Mouse (Mus musculus) megakaryocyte progenitor cell, adult 5-6 weeks (primary cell): ENCODE measurements around the gene Ciao2b. TPM values are rescaled to one million over a fixed set of nuclear protein-coding genes. Genes with fewer than 3 reads are reported as not detected.

Experiments
- ATAC-seq: replicated peaks from 2 replicates; pipeline ENCODE4 v1.8.0; 2016; ENCODE audit warnings: mild to moderate bottlenecking, moderate TSS enrichment, inconsistent platforms; ENCODE audit not compliant: poor library complexity
- total RNA-seq, 2 experiments: library from RNA; stranded (forward) in 1 of 2; stranded (reverse) in 1 of 2; fragments of 157-497, 149-512 nt in 1 of 2; fragments of 200-1000 nt in 1 of 2; gene quantifications; 2 replicates each; pipeline versions ENCODE4 v1.2.3 to v1.2.4; 2015 to 2017

Gene Ciao2b
- total RNA-seq, 2 experiments from 2014 or later, result 15.7 to 20.7 TPM

DNA sequence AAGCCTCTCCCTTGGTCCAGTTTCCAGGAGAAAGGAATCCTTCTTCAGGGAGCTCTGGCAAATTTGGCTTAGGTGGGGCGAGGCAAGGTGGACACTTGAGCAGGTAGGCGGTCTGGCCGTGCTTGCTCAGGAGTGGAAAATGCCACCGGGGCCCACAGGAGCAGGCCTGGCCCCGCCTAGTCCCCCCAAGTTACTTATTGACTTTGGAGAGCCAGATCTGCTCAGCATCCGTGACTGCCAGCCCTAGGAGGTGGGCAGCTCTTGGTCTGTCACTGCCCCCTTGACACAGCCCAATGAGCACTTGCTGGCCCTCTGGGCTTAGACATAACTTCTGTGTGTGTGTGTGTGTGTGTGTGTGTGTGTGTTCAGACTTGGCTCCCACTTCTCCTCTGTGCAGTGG, 17.6 kb downstream of the Ciao2b start, which contains the start of gene Cdh16:
Gene Cdh16, minus strand, starts transcription at position 236 of the 400 bp plus-strand sequence.
- no peak for ATAC-seq

DNA sequence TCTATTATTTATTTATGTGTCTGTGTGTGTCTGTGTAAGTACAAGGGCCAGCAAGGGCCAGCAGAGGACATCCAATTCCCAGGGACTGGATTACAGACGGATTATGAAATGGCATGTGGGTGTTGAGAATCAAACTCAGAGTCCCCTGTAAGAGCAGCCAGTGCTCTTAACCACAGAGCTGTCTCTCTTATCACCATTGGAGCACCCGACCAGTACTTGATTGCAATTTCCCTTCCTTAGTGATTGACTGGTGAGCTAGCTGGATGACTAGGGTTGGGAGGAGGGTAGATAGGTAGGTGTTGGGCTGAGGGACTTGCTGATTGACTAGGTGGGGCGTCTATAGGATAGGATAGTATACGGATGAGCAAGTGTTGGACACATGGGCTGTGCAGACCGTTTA, 21.0 kb downstream of the Ciao2b start:
- ATAC-seq, result peak; percentile 35; the same call in 1 of the 2 replicates

DNA sequence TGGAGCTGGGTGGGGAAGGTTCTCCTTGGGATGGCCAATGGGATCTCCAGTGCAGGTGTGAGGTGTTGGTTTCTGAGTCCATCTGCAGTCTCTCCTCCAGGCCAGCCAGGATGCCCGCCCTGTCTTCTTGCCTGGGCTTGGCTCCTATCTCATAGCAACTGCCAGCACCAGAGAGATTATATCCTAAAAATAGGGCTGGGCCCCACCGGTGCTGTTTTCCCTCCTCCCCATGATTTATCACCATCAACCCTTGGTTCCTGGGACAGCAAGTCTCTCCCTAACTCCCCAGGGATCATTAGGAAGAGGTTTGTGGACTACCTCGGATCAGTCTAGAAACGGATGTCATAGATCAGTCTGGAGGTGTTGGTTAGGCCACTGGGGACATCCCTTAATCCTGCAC, 28.6 kb downstream of the Ciao2b start:
- no peak for ATAC-seq

DNA sequence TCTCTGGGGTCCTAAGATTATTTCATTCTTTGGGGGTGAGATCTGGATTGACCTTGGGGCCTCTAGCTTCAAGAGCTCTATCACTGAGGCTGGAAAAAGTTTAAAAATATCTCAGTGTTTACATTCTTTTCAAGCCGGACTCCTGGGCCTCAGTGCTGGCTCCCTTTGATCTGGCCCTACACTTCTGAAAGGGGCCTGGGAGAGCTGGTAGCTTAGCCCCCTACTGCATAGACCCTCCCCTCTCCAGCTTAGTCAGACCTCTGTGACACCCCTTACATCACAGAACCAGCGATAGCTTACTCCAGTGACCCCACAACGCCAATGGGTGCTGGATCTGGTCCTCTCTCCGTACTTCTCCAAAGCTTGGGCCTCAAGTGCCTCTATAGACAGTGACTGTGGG, 30.2 kb downstream of the Ciao2b start:
- ATAC-seq, result no peak

DNA sequence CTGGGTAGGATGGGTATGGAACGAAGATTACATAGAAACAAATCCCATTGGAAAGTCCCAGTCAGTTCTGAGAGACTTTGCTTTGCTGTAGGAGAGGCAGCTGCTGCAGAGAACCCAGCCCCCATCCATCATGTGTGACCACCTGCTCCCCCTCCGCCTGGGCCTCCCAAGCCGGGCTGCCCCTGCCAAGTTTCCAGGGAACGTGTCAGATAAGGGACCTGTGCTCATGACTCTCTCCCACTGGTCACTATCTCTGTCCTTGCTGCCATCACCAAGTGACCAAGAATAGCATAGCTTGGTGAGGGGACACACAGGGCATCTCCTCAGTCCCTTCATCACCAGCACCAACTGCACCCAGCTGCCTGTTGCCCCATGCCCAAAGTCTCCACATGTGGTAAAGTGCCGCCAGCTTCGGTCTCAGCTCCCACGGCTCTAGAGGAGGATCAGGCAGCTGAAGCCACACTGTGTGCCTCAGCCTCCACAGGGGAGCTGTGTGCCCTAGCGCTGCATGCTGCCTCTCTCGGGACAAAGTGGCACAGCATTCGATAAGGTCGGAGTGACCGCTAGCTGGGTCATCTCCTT, 31.5 kb downstream of the Ciao2b start:
- no peak for ATAC-seq

DNA sequence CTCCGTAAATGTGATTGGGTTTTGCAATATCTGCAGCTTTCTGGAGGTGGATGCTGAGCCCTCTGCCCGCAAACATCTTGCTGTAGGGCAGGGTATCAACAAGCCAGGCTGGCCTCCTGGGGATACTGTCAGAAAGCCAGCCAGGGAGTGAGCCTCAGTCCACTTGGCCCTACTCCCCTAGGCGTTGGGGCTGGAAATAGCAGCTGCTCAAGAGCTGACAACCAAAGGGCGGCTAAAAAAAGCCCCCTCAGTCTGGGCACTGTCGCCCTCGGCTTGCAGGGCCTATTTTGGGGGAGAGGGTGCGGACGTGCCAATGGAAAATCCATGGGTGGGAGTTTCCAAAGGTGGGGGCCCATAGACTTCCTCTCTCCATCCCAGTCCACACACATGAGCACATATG, 32.5 kb downstream of the Ciao2b start:
- no peak for ATAC-seq

DNA sequence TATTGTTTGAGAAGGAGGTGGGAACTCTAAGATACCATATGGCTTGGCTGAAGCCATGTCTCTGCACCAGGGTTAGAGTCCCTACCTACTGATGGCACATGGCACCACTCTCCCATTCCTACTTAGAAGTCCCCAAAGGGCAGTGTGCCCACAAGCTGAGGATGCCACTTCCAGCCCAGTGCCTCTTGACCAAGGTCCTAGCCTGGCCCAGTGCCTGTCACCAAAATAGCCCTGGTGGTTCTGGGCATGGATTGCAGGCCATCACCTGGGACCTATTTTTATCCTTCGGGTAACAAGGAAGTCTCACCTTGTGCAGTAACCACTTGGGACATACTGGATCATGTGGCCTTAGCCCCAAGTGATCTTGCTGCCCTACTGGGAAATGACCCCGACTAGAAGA, 33.8 kb downstream of the Ciao2b start:
- ATAC-seq, result no peak

DNA sequence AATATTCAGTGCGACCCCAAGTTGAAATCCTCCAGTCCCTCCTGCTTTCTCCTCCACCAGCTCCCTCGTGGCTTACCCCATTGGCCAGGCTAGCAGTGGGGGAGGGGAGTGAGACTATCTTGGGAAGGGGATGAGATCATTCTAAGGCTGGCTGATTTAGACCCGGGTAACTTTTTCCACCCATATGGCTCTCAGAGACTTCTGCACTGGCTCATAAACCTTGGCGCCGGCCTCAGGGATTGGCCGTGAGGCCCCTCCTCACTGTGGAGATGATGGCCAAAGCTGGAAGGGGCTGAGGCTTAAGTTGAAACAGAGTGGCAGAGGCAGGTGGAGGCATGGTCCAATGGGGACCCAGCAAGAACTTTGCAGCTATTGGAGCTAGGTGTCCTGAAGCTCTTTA, 35.4 kb downstream of the Ciao2b start:
- no peak for ATAC-seq

DNA sequence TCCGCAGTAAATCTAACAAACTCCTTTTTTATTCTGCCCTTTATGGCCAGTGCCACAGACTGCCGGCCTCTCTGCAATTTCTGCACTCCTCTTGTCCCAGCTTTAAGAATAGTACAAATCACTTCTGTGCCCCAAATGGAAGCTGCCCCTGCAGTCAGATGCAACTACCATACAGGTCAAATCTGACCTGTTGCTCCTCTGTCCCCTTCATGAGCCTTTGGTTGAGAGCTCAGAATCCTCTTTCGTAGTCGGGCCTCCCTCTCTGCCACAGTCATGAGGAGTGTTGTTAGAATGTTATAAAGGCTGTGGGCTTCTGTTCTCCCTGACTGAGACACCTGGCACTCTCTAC, 38.5 kb downstream of the Ciao2b start:
- no peak for ATAC-seq

DNA sequence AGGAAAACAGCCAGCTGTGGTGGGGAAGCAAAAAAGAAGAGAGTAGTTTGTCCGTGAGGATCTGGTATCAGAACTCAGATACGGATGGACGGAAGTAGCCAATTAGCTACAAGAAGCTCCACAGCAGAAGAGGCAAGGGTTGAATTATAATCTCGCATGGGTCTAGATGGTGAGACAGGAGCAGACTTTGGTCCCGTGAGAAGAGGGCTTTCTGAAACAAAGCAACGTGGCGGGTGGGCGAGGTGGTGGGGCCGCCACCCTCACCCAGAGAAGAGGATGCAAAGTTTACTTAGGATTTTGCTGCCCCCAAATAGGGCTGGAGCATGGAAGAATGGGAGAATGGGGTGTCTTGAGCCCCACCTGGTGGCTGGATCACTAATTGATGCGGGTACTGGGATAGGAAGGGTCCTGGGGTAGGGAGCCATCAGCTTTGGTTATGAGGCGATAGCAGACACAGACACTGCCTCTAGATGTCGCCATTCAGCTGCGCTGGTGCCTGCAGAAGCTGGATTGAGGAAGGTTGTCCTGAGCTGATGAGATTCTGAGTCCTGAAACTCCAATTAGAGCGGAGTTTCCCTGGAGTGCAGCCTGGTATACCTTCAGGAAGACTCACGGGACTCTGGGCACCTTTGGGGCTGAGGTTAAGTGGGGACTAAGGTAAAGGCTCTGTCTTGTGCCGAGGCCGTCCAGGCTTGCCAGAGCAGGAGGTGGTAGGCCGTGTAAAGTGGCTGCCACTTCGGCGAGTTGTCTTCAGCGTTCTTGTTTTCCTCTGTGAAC, 39.1 kb downstream of the Ciao2b start:
- peak; percentile 100 for ATAC-seq

DNA sequence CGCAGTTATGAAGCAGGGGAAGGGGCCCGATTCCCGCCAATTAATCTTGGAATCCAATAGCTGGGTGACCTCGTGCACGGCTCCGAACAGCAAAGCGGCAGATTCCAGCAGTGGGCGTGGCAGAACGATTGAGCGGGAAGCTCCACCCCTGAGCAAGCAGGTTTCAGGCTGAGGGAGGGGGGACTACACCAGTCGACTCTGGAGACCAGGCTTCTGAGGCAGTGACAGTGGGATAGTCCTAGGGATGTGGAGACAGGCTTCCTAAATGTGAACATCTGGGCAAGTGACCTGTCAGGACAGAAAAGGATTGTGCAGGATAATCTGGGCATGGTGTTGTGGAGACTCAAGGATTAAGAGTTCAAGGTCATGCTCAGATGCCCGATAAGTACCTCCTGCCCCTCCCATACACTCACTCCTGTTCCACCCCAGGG, 39.8 kb downstream of the Ciao2b start:
- ATAC-seq, result no peak; the same call in 1 of the 2 replicates

DNA sequence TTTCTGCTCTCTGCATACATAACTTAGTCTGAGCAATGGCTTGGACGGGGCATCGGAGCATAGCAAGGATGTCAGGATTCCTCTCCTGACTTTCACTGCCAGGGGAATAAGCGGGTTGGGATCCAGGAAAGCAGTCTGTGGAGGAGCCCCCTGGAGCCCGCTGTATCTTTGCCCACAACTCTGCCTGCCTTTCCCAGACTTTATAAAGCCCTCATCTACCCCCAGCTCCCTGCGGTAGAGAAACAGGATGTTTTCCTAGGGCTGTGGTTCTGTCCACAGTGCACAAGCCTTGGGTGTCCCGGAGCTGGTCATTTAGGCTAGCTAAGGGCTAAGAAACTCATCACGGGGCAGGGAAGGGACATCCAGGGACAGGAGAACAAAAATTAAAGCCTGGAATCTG, 40.4 kb downstream of the Ciao2b start:
- no peak for ATAC-seq

DNA sequence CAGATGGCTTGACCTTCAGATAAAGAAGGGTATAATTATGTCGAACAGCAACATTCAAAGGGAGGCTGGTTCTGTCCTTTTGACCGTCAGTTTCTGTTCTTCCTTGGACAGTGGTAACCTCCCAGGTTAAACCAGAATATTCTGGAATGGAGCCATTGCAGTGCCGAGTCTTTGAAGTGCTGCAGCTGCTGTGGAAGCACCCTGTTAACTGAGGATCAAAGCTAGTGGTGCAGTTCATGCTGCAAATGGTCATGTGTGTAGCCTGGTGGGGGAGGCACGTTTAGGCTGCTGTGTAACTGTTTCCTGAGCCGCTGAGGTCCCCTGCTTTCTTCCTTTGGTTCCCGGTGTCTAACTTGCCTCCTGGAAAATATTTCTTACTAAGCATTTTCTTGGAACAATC, 43.3 kb downstream of the Ciao2b start:
- no peak for ATAC-seq

DNA sequence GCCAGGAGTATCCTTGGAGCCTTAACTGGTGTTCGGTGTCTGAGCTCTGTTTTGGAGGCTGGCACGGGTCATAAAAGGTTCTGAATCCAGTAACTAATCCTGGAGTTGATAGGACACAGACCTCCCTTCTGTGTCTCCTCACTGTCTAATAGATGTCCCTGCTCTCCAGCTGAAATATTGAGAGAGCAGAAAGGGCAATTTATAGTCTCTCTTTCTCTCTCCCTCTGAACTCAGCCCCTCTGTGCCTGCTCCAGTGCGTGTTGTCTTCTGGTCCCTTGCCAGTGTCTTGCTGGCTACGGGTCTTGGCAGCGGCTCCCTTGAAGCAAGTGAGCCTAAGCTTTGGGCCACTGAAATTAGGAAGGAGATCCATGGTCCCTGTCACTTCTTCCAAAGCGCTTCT, 44.1 kb downstream of the Ciao2b start:
- no peak for ATAC-seq

DNA sequence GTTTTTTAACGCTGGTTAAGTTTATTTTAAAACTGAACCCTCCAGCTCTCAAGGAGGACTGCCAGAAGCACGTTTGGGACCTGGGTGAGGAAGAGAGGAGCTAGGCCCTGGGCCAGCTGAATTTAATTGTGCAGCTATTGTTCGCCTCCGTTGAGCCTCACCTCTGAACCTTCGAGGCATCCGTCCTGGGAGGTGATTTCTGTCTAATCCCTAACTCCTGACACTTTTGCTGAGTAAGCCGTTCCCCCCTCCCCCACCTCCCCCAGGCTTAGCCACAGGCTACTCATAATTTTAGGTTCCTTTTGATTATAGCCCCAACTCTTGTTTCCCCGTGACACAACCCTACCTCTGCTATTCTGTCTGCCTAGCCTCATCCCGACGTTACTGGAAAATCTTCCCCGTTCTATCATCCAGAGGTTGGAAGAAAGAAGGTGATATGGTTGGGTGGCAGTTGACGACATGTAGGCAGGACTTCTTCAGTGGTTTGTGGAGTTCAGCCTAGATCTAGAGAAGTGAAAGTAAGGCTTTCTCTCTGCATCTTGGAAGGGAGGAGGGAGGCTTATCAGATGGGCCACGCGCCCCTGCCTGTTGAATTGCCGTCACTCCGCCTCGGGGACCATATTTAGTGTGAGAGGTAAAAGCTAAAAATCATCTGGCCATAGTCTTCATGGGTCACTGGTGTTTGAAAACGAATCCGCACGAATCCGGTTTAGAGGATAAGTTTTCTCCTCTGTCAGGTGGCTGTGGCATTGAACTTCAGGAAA, 45.8 kb downstream of the Ciao2b start:
- peak; percentile 78 for ATAC-seq

DNA sequence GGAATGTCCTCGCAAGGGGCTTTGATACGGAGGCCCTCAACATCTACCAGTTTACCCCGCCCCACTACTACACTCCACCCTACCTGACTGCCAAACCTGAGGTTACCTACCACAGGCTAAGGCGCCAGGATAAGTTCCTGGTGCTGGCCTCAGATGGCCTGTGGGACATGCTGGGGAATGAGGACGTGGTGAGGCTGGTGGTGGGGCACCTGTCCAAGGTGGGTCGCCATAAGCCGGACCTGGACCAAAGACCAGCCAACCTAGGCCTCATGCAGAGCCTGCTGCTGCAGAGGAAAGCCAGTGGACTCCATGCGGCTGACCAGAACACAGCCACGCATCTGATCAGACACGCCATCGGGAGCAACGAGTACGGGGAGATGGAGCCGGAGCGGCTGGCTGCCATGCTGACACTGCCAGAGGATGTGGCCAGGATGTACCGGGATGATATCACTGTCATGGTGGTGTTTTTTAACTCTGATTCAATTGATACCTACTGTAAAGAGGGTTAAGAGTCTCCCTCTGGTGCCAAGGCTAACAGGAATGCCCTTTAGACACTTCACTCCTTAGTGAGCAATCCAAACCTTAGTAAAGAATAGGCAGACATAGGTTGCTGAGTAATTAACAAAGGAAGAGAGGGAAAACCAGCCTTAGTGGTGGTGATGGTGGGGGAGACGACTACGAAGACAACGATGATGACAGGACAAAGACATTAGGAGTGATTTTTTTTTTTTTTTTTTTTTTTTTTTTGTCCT, 47.0 kb downstream of the Ciao2b start:
- no peak for ATAC-seq

DNA sequence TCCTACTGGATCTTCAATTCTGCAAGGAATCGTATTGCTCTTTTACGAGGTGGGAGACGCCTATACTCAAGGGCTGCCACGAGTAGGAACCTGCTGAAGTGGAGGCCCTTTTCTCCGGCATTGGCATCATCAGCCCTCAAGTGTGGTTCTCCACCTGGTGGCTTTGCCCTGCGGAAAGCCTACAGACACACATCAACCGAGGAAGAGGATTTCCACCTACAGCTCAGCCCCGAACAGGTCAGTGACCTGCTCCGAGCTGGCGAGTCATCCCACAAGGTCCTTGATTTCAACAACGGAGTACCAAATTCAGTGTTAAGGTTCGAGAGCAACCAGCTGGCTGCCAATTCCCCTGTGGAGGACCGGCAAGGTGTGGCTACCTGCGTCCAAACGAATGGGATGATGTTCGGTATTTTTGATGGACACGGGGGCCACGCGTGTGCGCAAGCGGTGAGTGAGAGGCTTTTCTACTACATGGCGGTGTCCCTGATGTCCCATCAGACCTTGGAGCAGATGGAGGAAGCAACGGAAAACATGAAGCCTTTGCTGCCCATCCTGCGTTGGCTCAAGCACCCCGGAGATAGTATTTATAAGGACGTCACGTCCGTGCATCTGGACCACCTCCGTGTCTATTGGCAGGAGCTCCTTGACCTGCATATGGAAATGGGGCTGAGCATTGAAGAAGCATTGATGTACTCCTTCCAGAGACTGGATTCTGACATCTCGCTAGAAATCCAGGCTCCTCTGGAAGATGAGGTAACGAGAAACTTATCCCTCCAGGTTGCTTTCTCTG, 48.0 kb downstream of the Ciao2b start:
- ATAC-seq, result no peak

DNA sequence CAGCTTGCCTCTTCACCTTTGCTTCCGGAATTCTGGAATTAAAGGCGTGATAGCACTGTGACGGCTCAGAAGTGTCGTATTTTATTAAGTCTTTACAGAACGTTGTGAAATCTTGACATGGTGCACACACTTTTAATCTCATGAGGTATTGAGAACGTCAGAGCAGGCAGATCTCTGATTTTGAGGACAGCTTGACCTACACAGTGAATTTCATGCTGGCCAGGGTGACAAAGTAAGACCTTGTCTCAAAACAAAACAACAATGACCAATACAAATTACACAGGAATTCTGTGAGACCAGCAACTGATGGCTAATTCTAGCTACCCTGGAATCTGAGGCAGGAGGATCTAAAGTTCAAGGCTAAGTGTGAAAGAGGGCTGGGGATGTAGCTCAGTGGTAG, 49.2 kb downstream of the Ciao2b start:
- no peak for ATAC-seq

DNA sequence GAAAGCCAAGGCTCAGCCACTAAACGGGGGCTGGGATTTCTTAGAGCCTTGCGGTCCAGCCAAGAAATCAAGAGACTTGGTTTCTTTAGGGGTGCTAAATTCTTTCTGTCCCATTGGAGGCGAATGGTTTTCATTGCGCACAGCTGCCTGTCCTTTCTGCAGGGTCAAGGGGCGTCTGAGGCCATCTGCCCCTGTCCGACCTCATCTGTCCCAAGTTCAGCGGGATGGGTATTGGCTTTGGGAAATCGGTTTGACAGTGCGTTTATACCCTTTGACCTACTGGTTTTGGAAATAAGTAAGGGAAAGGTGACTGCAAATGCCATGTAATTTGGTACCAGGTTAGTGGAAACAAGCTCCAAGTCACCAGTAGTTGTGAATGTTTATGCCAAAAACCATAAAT, 49.9 kb downstream of the Ciao2b start:
- no peak for ATAC-seq

DNA sequence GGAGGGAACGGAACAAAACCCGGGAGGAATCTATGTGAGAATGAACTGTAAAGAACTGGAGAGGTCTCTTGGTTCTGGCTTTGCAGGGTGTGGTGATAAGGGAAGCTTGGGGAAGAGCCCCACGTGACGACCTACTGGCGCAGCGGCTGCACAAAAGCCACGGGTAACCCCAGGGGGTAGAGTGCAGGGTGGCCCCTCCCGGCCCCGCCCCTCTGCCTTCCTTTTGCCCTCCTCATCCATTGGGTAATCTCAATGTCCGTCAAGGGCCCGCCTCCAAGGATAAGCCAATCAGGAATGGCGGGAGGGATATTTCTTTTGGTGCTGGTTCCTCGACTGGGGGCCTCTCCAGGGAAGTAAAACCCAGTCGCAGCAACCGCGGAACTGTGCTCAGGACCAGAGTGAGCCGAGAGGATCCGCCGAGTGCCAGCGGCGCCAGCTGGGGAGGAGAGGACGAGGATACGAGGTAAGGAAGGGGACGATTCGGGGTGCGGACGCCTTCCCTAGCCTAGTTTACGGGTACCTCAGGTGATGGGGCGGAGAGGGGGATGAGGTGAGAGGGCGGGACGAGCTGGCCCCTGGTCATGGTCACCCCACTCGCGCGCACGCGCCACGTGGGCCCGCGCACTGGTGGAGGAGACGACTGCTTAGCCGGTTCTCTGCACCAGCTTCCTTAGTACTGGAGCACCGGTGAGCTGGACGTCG, 50.5 kb downstream of the Ciao2b start, which contains the start of gene Pdp2:
Gene Pdp2, plus strand, starts transcription at position 319 of the 702 bp plus-strand sequence.
- peak; percentile 89 for ATAC-seq
